In the genomic region with DNA sequence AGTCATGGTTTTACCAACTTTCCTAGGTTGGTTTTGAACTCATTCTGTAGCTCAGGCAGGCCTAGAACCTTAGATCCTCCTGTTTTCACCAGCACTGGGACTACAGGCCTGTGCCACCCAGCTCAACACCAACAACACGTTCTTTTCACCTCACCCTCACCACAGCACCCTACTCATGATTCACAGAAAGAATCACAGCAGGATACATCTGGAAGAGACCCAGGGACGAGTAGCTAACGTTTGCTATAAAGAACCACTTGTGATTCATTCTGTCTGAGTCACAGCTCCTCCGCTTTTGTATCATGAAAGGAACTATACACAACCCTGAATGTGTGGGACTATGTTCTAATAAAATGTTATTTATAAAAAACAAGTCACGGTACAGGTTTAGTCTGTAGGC, we compare ENCODE assay signal across 35 mouse cellular contexts.
DNase-seq lines count a peak whose midpoint lies in the region; ATAC-seq lines count a peak whose summit lies in the region.
"Had no signal": no experiment of that assay in that cellular context is flagged by ENCODE, and none has a peak within 500 bp of the region (broad histone marks: within the 10 kb centered on the region; RNA-seq: fewer than 3 reads in every experiment).

No protein-coding gene starts in this region.

- no peaks in the 10 kb centered on the region for H3K27me3 ChIP-seq in midbrain, embryonic 11.5 days (ENCODE audit: control insufficient read depth, insufficient read depth, low read length)
- H3K27me3 ChIP-seq: CH12.LX; embryonic facial prominence, embryonic 13.5 days; heart, embryonic 12.5 days; hindbrain, embryonic 13.5 days; limb, embryonic 12.5 days; liver, embryonic 15.5 days had no signal

- WGBS in midbrain, embryonic 11.5 days: 90% methylated on average over 5 of the region's 5 CpGs

- H3K4me2 ChIP-seq in midbrain, embryonic 11.5 days: no peak overlapping the region
- H3K4me2 ChIP-seq: embryonic facial prominence, embryonic 13.5 days; heart, embryonic 12.5 days; hindbrain, embryonic 13.5 days; limb, embryonic 12.5 days; liver, embryonic 15.5 days; lung, embryonic 14.5 days had no signal

- H3K27ac ChIP-seq in midbrain, embryonic 11.5 days (ENCODE audit: low read depth, low read length): no peak overlapping the region
- H3K27ac ChIP-seq: embryonic facial prominence, embryonic 13.5 days; gastrocnemius, adult 2 months; hindbrain, embryonic 13.5 days; kidney, postnatal 0 days; limb, embryonic 12.5 days; liver, embryonic 15.5 days; midbrain, embryonic 10.5 days; stomach, postnatal 0 days had no signal

- H3K9me3 ChIP-seq in midbrain, embryonic 11.5 days (ENCODE audit: control insufficient read depth, low read length): no peaks in the 10 kb centered on the region
- H3K9me3 ChIP-seq: embryonic facial prominence, embryonic 13.5 days; heart, embryonic 12.5 days; hindbrain, embryonic 13.5 days; limb, embryonic 12.5 days; liver, embryonic 15.5 days; midbrain, embryonic 10.5 days had no signal

- H3K36me3 ChIP-seq in midbrain, embryonic 11.5 days (ENCODE audit: control insufficient read depth, insufficient read depth, low read length): no peaks in the 10 kb centered on the region
- H3K36me3 ChIP-seq: embryonic facial prominence, embryonic 13.5 days; heart, embryonic 12.5 days; hindbrain, embryonic 13.5 days; limb, embryonic 12.5 days; liver, embryonic 15.5 days; midbrain, embryonic 10.5 days had no signal

- peak; percentile 51 for ATAC-seq in frontal cortex, adult (ENCODE audit: low TSS enrichment)
- ATAC-seq in midbrain, embryonic 11.5 days (ENCODE audit: low FRiP score): no peak
- ATAC-seq: forebrain, postnatal 0 days; intestine, embryonic 16.5 days; midbrain, embryonic 16.5 days had no signal

- no peak overlapping the region for H3K9ac ChIP-seq in midbrain, embryonic 11.5 days (ENCODE audit: low read length)
- H3K9ac ChIP-seq: embryonic facial prominence, embryonic 13.5 days; forebrain, postnatal 0 days; heart, embryonic 12.5 days; hindbrain, embryonic 13.5 days; limb, embryonic 12.5 days; liver, embryonic 15.5 days; lung, embryonic 14.5 days had no signal

- H3K4me1 ChIP-seq in midbrain, embryonic 11.5 days (ENCODE audit: control insufficient read depth, insufficient read depth, low read length): no peaks in the 10 kb centered on the region
- H3K4me1 ChIP-seq: embryonic facial prominence, embryonic 13.5 days; heart, embryonic 12.5 days; hindbrain, embryonic 13.5 days; limb, embryonic 12.5 days; liver, embryonic 15.5 days; midbrain, embryonic 10.5 days had no signal

- no peak for DNase-seq in frontal cortex, postnatal 14 days (ENCODE audit: low spot score in 2 of 2)
- DNase-seq in right cerebral cortex, postnatal 36 days (ENCODE audit: low spot score in 2 of 2): peak; percentile 28 to 48
- no peak for DNase-seq in right cerebral cortex, postnatal 10 days (ENCODE audit: low spot score in 2 of 2)
- DNase-seq in frontal cortex, postnatal 36 days (ENCODE audit: low spot score in 2 of 2): peak; percentile 39 to 50
- peak; percentile 64 for DNase-seq in telencephalon, adult 2 months (ENCODE audit: low read depth, low spot score)
- DNase-seq in layer of hippocampus, adult 9-10 months (ENCODE audit: low spot score): no peak
- DNase-seq in midbrain, embryonic 11.5 days (ENCODE audit: low spot score, missing footprints): no peak
- DNase-seq: B cell, adult 2 months; cerebellum, adult 9-10 months; cerebellum, postnatal 36 days; forebrain, postnatal 0 days; gastrocnemius, adult 2 months; gastrocnemius, postnatal 36 days; heart, adult 18-20 months; heart, postnatal 4 days; kidney, adult 8-10 months; kidney, postnatal 4 days; layer of hippocampus, adult 9-11 months; lung, embryonic 14.5 days; right cerebral cortex, postnatal 25 days; thymus, adult 2 months; thymus, postnatal 36 days had no signal

- no peak overlapping the region for H3K4me3 ChIP-seq in midbrain, embryonic 11.5 days (ENCODE audit: low read depth, low read length)
- H3K4me3 ChIP-seq: embryonic facial prominence, embryonic 13.5 days; erythroblast, embryonic 14.5 days; gastrocnemius, adult 2 months; heart, embryonic 12.5 days; hindbrain, embryonic 13.5 days; limb, embryonic 12.5 days; liver, embryonic 15.5 days; midbrain, embryonic 10.5 days had no signal

Comparison
In these comparisons a context has a peak if more than half of its experiments do, and no peak if none do; other contexts are left out.
1. DNase-seq: peak in right cerebral cortex, postnatal 36 days (2 of 2), frontal cortex, postnatal 36 days (2 of 2) and telencephalon, adult 2 months (single experiment); none in frontal cortex, postnatal 14 days (0 of 2), right cerebral cortex, postnatal 10 days (0 of 2), layer of hippocampus, adult 9-10 months (single experiment) and midbrain, embryonic 11.5 days (single experiment).